Mouse (Mus musculus) heart, postnatal 10 days (tissue): ENCODE measurements around the gene Gipc3. TPM values are rescaled to one million over a fixed set of nuclear protein-coding genes. Genes with fewer than 3 reads are reported as not detected.

Experiments used
- DNase-seq, 2 experiments: peaks; one replicate each; pipeline ENCODE4 v3.0.0; 2021
- intact Hi-C: fragments of 180-260 bp; cut with DNase I; formaldehyde crosslinking; loops from one replicate; pipeline ENCODE4 v1.15.1; 2025
- total RNA-seq, 2 experiments: library from RNA; stranded (reverse); gene quantifications; 2 replicates each; pipeline ENCODE4 v1.2.3; 2021

Gipc3 gene
- total RNA-seq, 2 experiments from 2014 or later: 4.8 to 6.1 TPM

- intact Hi-C loops: no loop called here
- peak; percentile 99 to 100 for DNase-seq
These were observed 7.4 kb upstream of the Gipc3 start, which contains the start of gene Hmg20b for GRCm38 (mm10) chr10:81350351-81351063. Gene Hmg20b, minus strand, starts transcription at chr10:81350480.

- intact Hi-C loops: no loop called here
- DNase-seq: no peak
These were observed 6.9 kb upstream of the Gipc3 start for GRCm38 (mm10) chr10:81349961-81350350.

GRCm38 (mm10) chr10:81349146-81349545 is 6.1 kb upstream of the Gipc3 start:
- peak; percentile 54 to 61 for DNase-seq
- intact Hi-C loops: no loop called here

- intact Hi-C loops: no loop called here
- DNase-seq: no peak
These were observed 3.5 kb upstream of the Gipc3 start for GRCm38 (mm10) chr10:81346453-81347067.

GRCm38 (mm10) chr10:81345162-81345534 is 2.1 kb upstream of the Gipc3 start:
- intact Hi-C loops: loop anchor here (2.0 kb wide), 1 partner anchor 56 kb away; no protein-coding TSS in a partner anchor
- DNase-seq: no peak

GRCm38 (mm10) chr10:81344421-81345161 is 1.5 kb upstream of the Gipc3 start:
- intact Hi-C loops: loop anchor here (2.0 kb wide), 1 partner anchor 56 kb away; no protein-coding TSS in a partner anchor
- peak in 1 of 2 experiments; percentile 67 for DNase-seq

GRCm38 (mm10) chr10:81341333-81341949 is 1.6 kb downstream of the Gipc3 start:
- intact Hi-C loops: loop anchor here (2.0 kb wide), 1 partner anchor 15 kb away; no protein-coding TSS in a partner anchor
- peak; percentile 73 to 89 for DNase-seq

GRCm38 (mm10) chr10:81340551-81341332 is 2.3 kb downstream of the Gipc3 start:
- no peak for DNase-seq
- intact Hi-C loops: loop anchor here (2.0 kb wide), 1 partner anchor 14 kb away; no protein-coding TSS in a partner anchor

GRCm38 (mm10) chr10:81336558-81336957 is 6.5 kb downstream of the Gipc3 start:
- intact Hi-C loops: no loop called here

GRCm38 (mm10) chr10:81335393-81336340 is 7.4 kb downstream of the Gipc3 start:
- intact Hi-C loops: no loop called here

More at GRCm38 (mm10) chr10:81336558-81336957, 6.5 kb downstream of the Gipc3 start:
- no peak for DNase-seq

GRCm38 (mm10) chr10:81334324-81334723 is 8.7 kb downstream of the Gipc3 start:
- DNase-seq: no peak
- intact Hi-C loops: no loop called here

More at GRCm38 (mm10) chr10:81335393-81336340, 7.4 kb downstream of the Gipc3 start:
- DNase-seq: peak; percentile 66 to 71

GRCm38 (mm10) chr10:81332277-81332676 is 10.8 kb downstream of the Gipc3 start:
- no peak for DNase-seq
- intact Hi-C loops: no loop called here

GRCm38 (mm10) chr10:81330007-81330406 is 13.1 kb downstream of the Gipc3 start:
- intact Hi-C loops: no loop called here
- peak; percentile 76 to 78 for DNase-seq

- intact Hi-C loops: no loop called here
- peak; percentile 68 to 78 for DNase-seq
These were observed 13.7 kb downstream of the Gipc3 start for GRCm38 (mm10) chr10:81329194-81329975.

- intact Hi-C loops: no loop called here
- DNase-seq: peak; percentile 83 to 85
These were observed 14.7 kb downstream of the Gipc3 start, which contains the start of gene Tbxa2r for GRCm38 (mm10) chr10:81328386-81328785. Gene Tbxa2r, plus strand, starts transcription at chr10:81328731.

GRCm38 (mm10) chr10:81327959-81328358 is 15.1 kb downstream of the Gipc3 start:
- no peak for DNase-seq
- intact Hi-C loops: loop anchor here (2.0 kb wide), 1 partner anchor 13 kb away; no protein-coding TSS in a partner anchor

- peak; percentile 59 to 65 for DNase-seq
- intact Hi-C loops: loop anchor here (2.0 kb wide), 1 partner anchor 14 kb away; no protein-coding TSS in a partner anchor
These were observed 16.2 kb downstream of the Gipc3 start for GRCm38 (mm10) chr10:81326858-81327257.

- intact Hi-C loops: loop anchor here (2.0 kb wide), 1 partner anchor 15 kb away; no protein-coding TSS in a partner anchor
- no peak for DNase-seq
These were observed 17.3 kb downstream of the Gipc3 start for GRCm38 (mm10) chr10:81325781-81326180.
